Mouse (Mus musculus) C2C12 (cell line): Measurements from ENCODE around the gene Dexi.

Experiments used
- CTCF ChIP-seq: IDR thresholded peaks from one replicate; pipeline ENCODE4 v1.5.1; 2011; ENCODE audit not compliant: control insufficient read depth, insufficient read depth, insufficient read length
- MYOD1 ChIP-seq: IDR thresholded peaks from one replicate; pipeline ENCODE4 v1.6.1; 2011; ENCODE audit warnings: low read depth; ENCODE audit not compliant: control insufficient read depth, insufficient read length
- MYOG ChIP-seq: IDR thresholded peaks from one replicate; pipeline ENCODE4 v1.6.1; 2011; ENCODE audit not compliant: control insufficient read depth, insufficient read length; ENCODE audit errors: extremely low read depth

- no peak for TF ChIP-seq CTCF
- TF ChIP-seq MYOD1 = no peak
- no peak for TF ChIP-seq MYOG
Measured at GRCm38 (mm10) chr16:10536323-10536722, 6.5 kb downstream of the Dexi start.
